Mouse (Mus musculus) lung, embryonic 14.5 days (tissue): ENCODE results near the gene Tmem262. TPM values are rescaled to one million over a fixed set of nuclear protein-coding genes. Genes with fewer than 3 reads are reported as not detected.
A peak's percentile ranks its signal among the peaks of the same experiment; 100 is the strongest.

Experiments
- ATAC-seq: fragments of 200-750 bp; cut with Nextera tagmentation; 2 replicates; pipeline ENCODE4 v1.8.0; 2017; ENCODE audit warnings: mild to moderate bottlenecking, moderate TSS enrichment, moderate library complexity; ENCODE audit not compliant: insufficient read depth
- DNase-seq: peaks from one replicate; pipeline ENCODE4 v3.0.0-alpha.2; 2015
- H3K27ac ChIP-seq: fragments of 300-500 bp; sonication (generic); 2 replicates; pipeline ENCODE4 v1.5.1; 2014; ENCODE audit warnings: low read depth, mild to moderate bottlenecking, moderate library complexity
- H3K27me3 ChIP-seq: fragments of 300-500 bp; sonication (generic); 2 replicates; pipeline ENCODE4 v1.6.1; 2014; ENCODE audit warnings: low read length, control low read depth; ENCODE audit not compliant: insufficient read depth
- H3K36me3 ChIP-seq: fragments of 300-500 bp; sonication (generic); 2 replicates; pipeline ENCODE4 v1.6.1; 2014; ENCODE audit warnings: control low read depth; ENCODE audit not compliant: insufficient read depth
- H3K4me1 ChIP-seq: fragments of 300-500 bp; sonication (generic); 2 replicates; pipeline ENCODE4 v1.6.1; 2014; ENCODE audit warnings: antibody characterized with exemption, control low read depth; ENCODE audit not compliant: insufficient read depth
- H3K4me2 ChIP-seq: fragments of 300-500 bp; sonication (generic); 2 replicates; pipeline ENCODE4 v1.6.1; 2014; ENCODE audit warnings: mild to moderate bottlenecking
- H3K4me3 ChIP-seq: fragments of 300-500 bp; sonication (generic); 2 replicates; pipeline ENCODE4 v1.5.1; 2014; ENCODE audit warnings: low read depth, low read length
- H3K9ac ChIP-seq: fragments of 300-500 bp; sonication (generic); 2 replicates; pipeline ENCODE4 v1.6.1; 2014
- H3K9me3 ChIP-seq: fragments of 300-500 bp; sonication (generic); 2 replicates; pipeline ENCODE4 v1.6.1; 2016; ENCODE audit warnings: low read depth, low read length, control low read depth
- CTCF ChIP-seq: IDR thresholded peaks from 2 replicates; pipeline ENCODE4 v1.5.1; 2016; ENCODE audit warnings: antibody characterized with exemption, low read depth
- WGBS: fragments of 180-500 bp; shearing (Covaris S2); extraction: QIAGEN DNeasy Blood & Tissue Kit; methylation state at CpG from one replicate; pipeline ENCODE4 v1.1.7; 2014; 5-methylcytosine and 5-hydroxymethylcytosine counted together
- polyA plus RNA-seq: library from polyadenylated mRNA; unstranded; fragments of >200 nt; fragmentation: Nextera tagmentation; extraction: Ambion mirVana; gene quantifications from 2 replicates; pipeline ENCODE4 v1.2.1, GENCODE M21; 2014

Gene Tmem262
- polyA plus RNA-seq, 1 experiment from 2014 or later = not detected

DNA sequence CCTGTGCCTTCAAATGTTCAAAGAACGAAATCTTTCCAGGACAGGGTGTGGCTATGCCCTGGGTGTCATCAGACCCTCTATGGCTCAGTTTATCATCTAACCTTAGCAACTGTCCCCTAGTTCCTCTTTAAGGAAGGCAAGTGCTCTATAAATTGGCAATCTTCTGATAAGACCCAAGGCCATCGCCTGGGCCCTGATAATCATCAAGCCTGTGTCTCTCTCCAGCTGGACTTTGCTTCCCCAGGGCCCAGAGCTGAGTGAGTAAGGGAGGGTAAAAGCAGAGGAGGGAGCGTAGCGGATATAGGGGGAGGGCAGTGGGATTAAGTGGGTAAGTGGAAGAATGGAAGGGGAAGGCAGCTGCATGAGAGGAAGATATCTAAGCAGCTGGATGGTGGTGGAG is 24.6 kb downstream of the Tmem262 start:
- Histone ChIP-seq H3K27ac (no peak overlapping the region), H3K36me3 (no peaks in the 10 kb centered on the region), H3K4me1 (no peaks in the 10 kb centered on the region), H3K9me3 (no peaks in the 10 kb centered on the region), H3K4me3 (no peak overlapping the region), H3K9ac (no peak overlapping the region; the same call in 1 of the 2 replicates), H3K27me3 (no peaks in the 10 kb centered on the region), H3K4me2 (no peak overlapping the region)
- TF ChIP-seq CTCF = no peak
- DNase-seq = no peak
- no peak for ATAC-seq
- 69% methylated on average over 4 of the region's 4 CpGs for WGBS

DNA sequence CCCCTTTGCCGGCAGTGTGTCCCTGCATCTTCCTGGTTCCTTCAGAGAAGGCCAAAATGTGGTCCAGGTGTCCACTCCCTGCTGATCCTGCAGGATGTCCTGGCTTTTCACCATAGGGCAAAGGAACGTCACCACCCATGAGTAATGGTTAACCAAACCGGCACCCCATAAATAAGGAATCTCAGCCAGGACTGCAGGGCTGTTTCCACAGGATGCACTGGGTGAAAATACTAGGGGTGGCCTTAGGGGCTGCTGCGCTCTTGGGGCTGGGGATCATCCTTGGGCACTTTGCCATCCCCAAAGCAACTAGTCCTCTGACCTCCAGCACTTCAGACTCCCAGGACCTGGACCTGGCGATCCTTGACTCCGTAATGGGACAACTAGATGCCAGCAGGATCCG is 25.8 kb downstream of the Tmem262 start, which contains the start of gene Naaladl1:
Naaladl1 (plus strand) TSS at position 197 of the 400 bp plus-strand sequence.
- no peak within 1 kb of the TSS; the same call in 1 of the 2 replicates for H3K9ac ChIP-seq

DNA sequence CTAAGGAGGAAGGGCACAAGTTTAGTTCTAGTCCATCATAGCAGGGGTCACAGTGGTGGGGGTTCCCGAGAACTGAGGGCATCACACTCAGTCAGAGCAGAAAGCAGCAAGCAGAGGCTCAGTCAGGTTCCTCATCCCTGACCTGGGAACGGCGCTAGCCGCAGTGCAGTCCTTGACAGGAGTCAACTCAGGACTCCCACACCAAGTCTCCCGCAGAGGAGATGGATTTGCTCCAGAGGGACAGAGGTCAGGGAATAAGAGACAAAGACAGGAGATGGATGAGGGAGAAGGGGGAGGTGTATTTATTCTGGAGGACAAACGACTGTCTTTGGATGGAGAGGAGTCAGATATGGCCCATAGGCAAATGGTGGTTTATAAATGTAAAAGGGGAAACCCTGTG is 33.3 kb downstream of the Tmem262 start:
- no peak overlapping the region for H3K9ac ChIP-seq
- 28% methylated on average over 6 of the region's 6 CpGs for WGBS

More for the DNA sequence above, 25.8 kb downstream of the Tmem262 start, which contains the start of gene Naaladl1:
- H3K4me1 ChIP-seq = no peaks in the 10 kb centered on the region
- H3K4me2 ChIP-seq = no peak within 1 kb of the TSS
- whole genome bisulfite sequencing = 81% methylated on average over 7 of the region's 7 CpGs
- ATAC-seq (no peak), DNase-seq (no peak)
- H3K9me3 ChIP-seq = no peaks in the 10 kb centered on the region
- H3K27ac ChIP-seq = no peak within 1 kb of the TSS
- no peaks in the 10 kb centered on the region for H3K27me3 ChIP-seq
- H3K36me3 ChIP-seq = no peaks in the 10 kb centered on the region
- no peak within 1 kb of the TSS for H3K4me3 ChIP-seq
- TF ChIP-seq CTCF = no peak

DNA sequence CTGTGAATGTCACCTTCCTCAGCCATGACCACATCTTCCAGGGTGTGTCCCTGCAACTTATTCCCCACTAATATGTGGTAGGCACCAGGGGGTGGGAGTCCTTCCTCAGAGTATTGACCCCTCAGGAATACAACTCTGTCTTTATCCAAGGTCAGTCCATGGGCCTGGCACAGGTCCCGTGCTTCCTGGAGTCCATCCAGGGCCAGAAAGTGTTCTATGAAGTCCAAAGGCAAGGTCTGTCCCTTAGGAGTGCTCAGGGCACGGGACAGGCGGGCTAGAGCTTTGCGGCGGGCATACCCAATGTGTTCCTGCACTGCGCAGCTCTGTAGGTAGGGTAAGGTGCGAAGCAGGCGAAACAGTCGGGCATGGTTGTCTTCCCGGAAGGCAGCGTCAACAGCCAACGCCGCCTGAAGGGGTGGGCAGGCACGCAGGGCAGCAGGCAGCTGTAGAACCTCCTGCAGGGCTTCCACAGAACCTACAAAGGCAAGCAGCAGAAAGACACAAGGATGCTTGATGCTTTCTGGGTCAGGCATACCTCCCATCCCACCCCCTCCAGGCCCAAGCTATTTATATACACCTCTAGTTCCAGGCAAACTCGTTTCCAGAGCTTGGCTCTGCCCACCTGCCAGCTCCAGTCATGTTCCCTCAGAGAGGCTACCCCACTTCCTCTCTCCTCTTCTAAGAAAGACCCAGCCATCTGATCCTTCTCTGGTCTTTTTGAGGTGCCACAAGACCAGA is 36.4 kb downstream of the Tmem262 start:
- peaks cover 13% of the 10 kb centered on the region for H3K4me1 ChIP-seq
- peaks cover 43% of the 10 kb centered on the region for H3K36me3 ChIP-seq
- peak overlapping the region; percentile 81 for H3K4me3 ChIP-seq
- H3K27me3 ChIP-seq = no peaks in the 10 kb centered on the region
- WGBS = 89% methylated on average over 15 of the region's 15 CpGs
- ATAC-seq (no peak), DNase-seq (no peak)
- peak overlapping the region; percentile 29 for H3K9ac ChIP-seq
- no peaks in the 10 kb centered on the region for H3K9me3 ChIP-seq
- H3K4me2 ChIP-seq = peak overlapping the region; percentile 85
- no peak overlapping the region for H3K27ac ChIP-seq
- no peak for TF ChIP-seq CTCF

More for the DNA sequence above, 33.3 kb downstream of the Tmem262 start:
- Histone ChIP-seq H3K36me3 (peaks cover 40% of the 10 kb centered on the region), H3K4me3 (no peak overlapping the region), H3K4me1 (peaks cover 9% of the 10 kb centered on the region), H3K9me3 (no peaks in the 10 kb centered on the region), H3K27me3 (no peaks in the 10 kb centered on the region), H3K4me2 (no peak overlapping the region), H3K27ac (no peak overlapping the region)
- ATAC-seq (no peak), DNase-seq (no peak)
- no peak for TF ChIP-seq CTCF

DNA sequence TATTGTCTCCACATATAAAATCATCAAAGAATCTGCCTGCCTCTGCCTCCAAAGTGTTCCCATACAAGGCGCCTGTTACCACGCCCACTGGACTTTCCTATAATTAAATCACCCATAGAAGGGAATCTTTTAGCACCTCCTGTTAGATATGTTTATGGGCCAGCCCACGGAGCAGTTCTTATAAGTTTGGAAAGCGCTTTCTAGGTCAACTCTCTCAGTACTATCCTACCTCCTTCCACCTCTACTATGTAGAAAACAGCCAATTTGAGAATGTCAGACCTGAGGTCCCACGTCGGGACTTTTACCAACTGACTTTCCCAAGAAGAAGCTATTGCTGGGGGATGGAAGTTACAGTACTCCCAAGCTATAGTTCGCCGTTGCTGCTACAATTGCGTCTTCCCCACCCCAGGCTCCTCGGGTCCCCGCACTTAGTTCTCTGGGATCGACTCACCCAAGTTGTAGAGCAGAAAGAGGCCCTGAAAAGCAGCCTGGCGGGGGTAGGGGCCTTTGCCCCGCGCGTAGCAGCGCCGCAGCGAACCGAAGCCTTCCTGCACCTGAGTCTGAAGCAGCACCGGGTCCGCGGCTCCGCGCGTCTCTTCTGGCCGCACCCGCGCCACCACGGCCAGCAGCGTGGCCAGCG is 37.6 kb downstream of the Tmem262 start:
- no peak for TF ChIP-seq CTCF
- H3K27ac ChIP-seq = peak overlapping the region; percentile 99
- WGBS = 4% methylated on average over 32 of the region's 32 CpGs
- no peaks in the 10 kb centered on the region for H3K27me3 ChIP-seq
- H3K4me1 ChIP-seq = peaks cover 13% of the 10 kb centered on the region
- H3K4me2 ChIP-seq = peak overlapping the region; percentile 85
- ATAC-seq (no peak), DNase-seq (no peak)
- H3K9me3 ChIP-seq = no peaks in the 10 kb centered on the region
- H3K9ac ChIP-seq = peak overlapping the region; percentile 88
- H3K4me3 ChIP-seq = peak overlapping the region; percentile 81
- H3K36me3 ChIP-seq = peaks cover 40% of the 10 kb centered on the region

DNA sequence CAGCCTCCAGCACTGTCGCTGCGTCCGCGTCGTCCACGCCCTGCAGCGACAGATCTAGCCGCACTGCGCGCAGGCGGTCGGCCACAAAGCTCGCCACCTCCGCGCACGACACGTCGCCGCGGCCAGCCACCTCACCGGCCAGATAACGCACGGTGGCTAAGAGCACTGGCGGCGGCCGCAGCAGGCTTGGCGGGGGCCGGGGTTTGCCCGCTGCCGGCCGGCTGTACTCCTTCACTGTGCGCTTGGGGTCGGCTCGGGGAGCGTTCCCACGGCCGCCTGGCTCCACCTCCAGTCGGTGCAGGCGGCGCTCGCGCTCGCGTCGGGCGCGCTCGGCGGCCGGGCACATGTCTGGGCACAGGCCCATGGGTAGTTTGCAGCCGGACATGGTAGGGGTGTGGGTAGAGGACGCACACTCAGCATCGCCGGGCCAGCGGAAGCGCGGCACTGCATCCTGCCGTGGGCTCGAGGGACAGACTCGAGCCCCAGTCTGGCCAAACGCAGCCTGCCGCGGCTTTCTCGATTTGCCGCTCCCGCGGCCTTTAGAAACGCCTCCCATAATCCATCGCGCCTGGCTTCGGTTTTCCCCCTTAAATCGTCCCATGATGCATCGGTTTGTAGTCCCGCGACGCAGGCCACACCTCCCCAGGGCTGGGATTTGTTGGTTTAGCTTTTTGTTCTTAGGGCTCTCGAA is 38.3 kb downstream of the Tmem262 start, which contains the start of gene Sac3d1:
Sac3d1 (minus strand) TSS at position 665 of the 691 bp plus-strand sequence.
- Histone ChIP-seq H3K9me3 (no peaks in the 10 kb centered on the region), H3K27ac (peak within 1 kb of the TSS; percentile 99), H3K36me3 (peaks cover 36% of the 10 kb centered on the region), H3K9ac (peak within 1 kb of the TSS; percentile 88), H3K4me3 (peak within 1 kb of the TSS; percentile 81), H3K4me1 (peaks cover 13% of the 10 kb centered on the region), H3K27me3 (no peaks in the 10 kb centered on the region), H3K4me2 (peak within 1 kb of the TSS; percentile 85)
- WGBS = under 1% methylated on average over 71 of the region's 77 CpGs
- ATAC-seq = peak; percentile 88
- DNase-seq = peak; percentile 98
- no peak for TF ChIP-seq CTCF
